Mouse (Mus musculus) bone marrow macrophage, adult 2 months (primary cell): Measurements from ENCODE around the gene Ptdss2.

Source experiments
- CTCF ChIP-seq: IDR thresholded peaks from 2 replicates; pipeline ENCODE4 v1.5.1; 2012; ENCODE audit warnings: low read depth, mild to moderate bottlenecking, low read length, moderate library complexity
- POLR2A ChIP-seq: IDR thresholded peaks from 2 replicates; pipeline ENCODE4 v1.6.1; 2012; ENCODE audit warnings: mild to moderate bottlenecking, low read depth, low read length, borderline replicate concordance

DNA sequence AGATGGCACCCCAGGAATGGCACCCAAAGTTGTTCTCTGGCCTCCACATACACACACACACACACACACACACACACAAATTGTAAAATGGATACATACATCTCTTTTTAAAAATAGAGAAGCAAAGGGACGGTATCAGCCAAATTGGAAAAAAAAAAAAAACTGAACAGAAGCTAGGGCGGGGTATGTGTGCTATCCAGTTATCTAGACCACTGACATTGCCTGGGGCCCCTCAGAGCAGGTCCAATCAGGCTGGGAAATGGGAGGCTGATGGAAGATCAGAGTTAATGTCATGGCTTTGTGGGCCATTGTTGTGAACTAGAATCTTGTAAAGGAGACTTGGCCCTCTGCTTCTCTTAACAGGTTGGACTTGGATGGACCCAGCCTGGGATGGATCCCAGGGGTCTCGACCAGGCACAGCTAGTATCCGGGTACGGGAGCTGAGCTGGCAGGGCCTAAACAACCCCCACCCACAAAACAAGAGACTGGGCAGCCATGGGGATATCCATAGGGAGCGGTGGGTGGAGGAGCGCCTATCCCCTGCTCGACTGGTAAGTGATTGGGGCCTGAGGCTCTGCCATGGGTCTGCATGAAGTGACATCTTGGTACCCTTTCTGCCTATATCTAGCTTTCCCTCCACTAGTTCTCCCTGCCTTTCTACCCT lies 74.6 kb downstream of the Ptdss2 start:
- no peak for TF ChIP-seq CTCF
- no peak for TF ChIP-seq POLR2A
